Mouse (Mus musculus): ENCODE results near the gene Prdm16. TPM values are rescaled to one million over a fixed set of nuclear protein-coding genes. Genes with fewer than 3 reads are reported as not detected.

The Prdm16 gene
- polyA plus RNA-seq, 1 experiment from 2014 or later, result 22.1 TPM

DNA sequence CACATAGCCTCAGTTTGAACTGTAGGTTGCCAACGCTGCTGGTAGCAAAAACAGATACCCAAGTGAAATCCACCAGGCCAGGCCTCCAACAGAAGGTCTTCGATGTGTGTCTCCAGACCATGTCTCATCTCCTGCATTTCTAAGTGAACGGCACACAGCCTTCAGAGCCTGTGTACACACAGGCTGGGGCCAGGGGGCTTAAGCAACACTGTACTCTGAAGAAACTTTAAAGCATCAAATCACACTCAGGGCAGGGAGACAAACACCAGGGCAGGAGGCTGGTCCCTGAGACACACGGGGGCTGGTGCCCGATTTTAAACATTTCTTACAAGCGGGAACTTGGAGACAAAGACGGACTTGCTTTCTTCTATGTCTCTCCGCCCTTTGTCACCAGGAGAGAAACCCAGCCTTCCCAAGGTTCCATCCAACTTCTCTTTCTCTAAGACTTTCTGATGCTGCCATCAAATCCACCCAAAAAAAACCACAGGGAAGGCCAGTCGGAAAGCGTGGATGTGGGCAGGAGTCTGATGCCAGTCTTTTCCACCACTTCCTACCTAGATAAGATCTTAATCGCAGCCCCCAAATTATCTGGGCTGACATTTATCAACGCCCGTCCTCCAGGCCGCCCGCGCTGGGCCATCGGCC lies 42.4 kb downstream of the Prdm16 start:
- WGBS, result 42% methylated on average over 17 of the region's 17 CpGs
- H3K27ac ChIP-seq, result no peak overlapping the region

DNA sequence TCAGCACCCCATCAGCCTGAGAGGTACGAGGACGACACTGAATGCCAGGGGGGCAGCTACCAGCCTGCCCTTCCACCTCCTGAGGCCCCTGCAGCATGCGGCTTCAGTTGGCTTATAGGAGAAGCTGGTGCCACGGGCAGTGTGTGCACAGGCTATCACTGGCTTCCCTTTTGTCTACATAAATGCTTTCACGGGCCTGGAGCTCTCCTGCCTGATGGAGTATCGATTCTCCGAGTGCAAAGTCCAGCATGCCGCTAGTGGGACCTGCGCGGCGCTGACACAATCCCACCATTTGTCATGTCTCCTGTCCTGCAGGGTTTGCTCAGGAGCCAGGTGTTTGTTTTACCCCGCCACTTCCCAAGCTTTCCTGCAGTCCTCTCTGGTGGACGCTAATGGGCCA lies 44.1 kb downstream of the Prdm16 start:
- Histone ChIP-seq H3K27me3 (peaks cover 70% of the 10 kb centered on the region), H3K4me1 (peaks cover 16% of the 10 kb centered on the region), H3K9me3 (replicated peaks) (no peaks in the 10 kb centered on the region), H3K4me2 (no peak overlapping the region), H3K36me3 (no peaks in the 10 kb centered on the region), H3K9ac (no peak overlapping the region), H3K4me3 (replicated peaks) (no peak overlapping the region), H3K27ac (no peak overlapping the region)
- ATAC-seq (replicated peaks; ENCODE audit: low FRiP score), result no peak
- WGBS, result 58% methylated on average over 13 of the region's 13 CpGs

More for the DNA sequence above, 42.4 kb downstream of the Prdm16 start:
- Histone ChIP-seq H3K4me1 (peaks cover 31% of the 10 kb centered on the region), H3K4me3 (replicated peaks) (no peak overlapping the region), H3K4me2 (peak overlapping the region; percentile 9; the same call in 1 of the 2 replicates), H3K27me3 (peaks cover 85% of the 10 kb centered on the region), H3K9me3 (replicated peaks) (no peaks in the 10 kb centered on the region), H3K9ac (no peak overlapping the region), H3K36me3 (no peaks in the 10 kb centered on the region)
- ATAC-seq (replicated peaks; ENCODE audit: low FRiP score), result no peak

GRCm38 (mm10) chr4:154590910-154591309 lies 45.8 kb downstream of the Prdm16 start:
- Histone ChIP-seq H3K4me3 (replicated peaks) (no peak overlapping the region), H3K9ac (no peak overlapping the region), H3K4me2 (no peak overlapping the region), H3K4me1 (peaks cover 32% of the 10 kb centered on the region), H3K9me3 (replicated peaks) (no peaks in the 10 kb centered on the region), H3K27ac (no peak overlapping the region), H3K27me3 (peaks cover 59% of the 10 kb centered on the region), H3K36me3 (no peaks in the 10 kb centered on the region)
- no peak for ATAC-seq (replicated peaks; ENCODE audit: low FRiP score)
- WGBS, result 82% methylated on average over 11 of the region's 11 CpGs

DNA sequence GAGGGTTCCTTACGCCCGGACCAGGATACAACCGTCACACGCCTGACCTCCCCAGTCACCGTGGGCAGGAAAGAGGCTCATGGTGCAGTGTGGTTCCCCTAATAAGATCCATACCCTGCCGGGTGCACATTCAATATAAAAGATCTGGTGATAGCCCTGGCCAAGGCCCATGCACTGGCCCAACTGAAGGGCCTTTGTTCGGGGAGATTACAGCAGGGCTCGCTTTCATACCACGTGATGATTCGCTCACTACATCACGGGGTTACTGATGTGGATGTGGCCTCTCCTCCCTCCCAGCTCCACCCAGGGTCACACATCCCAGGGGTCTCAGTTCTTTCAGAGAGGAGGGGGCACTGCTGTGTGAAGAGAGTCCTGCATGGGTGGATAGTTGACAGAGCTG lies 50.3 kb downstream of the Prdm16 start:
- Histone ChIP-seq H3K4me3 (replicated peaks) (no peak overlapping the region), H3K9me3 (replicated peaks) (no peaks in the 10 kb centered on the region), H3K9ac (no peak overlapping the region), H3K27me3 (peaks cover 33% of the 10 kb centered on the region; the same call in 1 of the 2 replicates), H3K36me3 (no peaks in the 10 kb centered on the region), H3K4me1 (peaks cover 44% of the 10 kb centered on the region), H3K4me2 (no peak overlapping the region), H3K27ac (peak overlapping the region; percentile 14; the same call in 1 of the 2 replicates)
- WGBS, result 78% methylated on average over 11 of the region's 11 CpGs
- ATAC-seq (replicated peaks; ENCODE audit: low FRiP score), result 0 out of 2 replicates have a peak, but pooled peaks have one; percentile 20

GRCm38 (mm10) chr4:154585779-154586178 lies 50.9 kb downstream of the Prdm16 start:
- Histone ChIP-seq H3K27ac (no peak overlapping the region), H3K36me3 (no peaks in the 10 kb centered on the region), H3K4me1 (peaks cover 49% of the 10 kb centered on the region), H3K9me3 (replicated peaks) (no peaks in the 10 kb centered on the region), H3K4me3 (replicated peaks) (no peak overlapping the region), H3K9ac (no peak overlapping the region), H3K27me3 (peaks cover 33% of the 10 kb centered on the region; the same call in 1 of the 2 replicates), H3K4me2 (no peak overlapping the region)
- WGBS, result 81% methylated on average over 14 of the region's 14 CpGs
- no peak for ATAC-seq (replicated peaks; ENCODE audit: low FRiP score)

DNA sequence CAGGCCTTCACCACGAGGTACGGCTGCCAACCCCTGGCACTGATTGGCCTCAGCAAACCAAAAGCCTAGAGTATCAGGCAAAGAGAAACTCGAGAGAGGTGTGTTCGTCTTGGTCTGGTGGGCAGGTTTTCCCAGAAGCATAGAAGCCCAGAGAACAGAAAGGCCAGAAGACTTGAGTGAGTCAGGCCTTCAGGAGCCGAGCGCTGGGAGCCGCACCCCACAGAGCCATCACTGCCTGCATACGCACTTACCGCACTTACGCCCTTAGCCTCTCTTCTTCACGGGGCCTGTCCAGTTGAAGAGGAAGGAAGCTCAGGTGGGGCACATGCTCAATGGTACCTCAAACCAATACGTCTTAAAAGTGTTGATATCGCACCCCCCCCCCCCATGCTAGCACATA lies 53.0 kb downstream of the Prdm16 start:
- Histone ChIP-seq H3K9me3 (replicated peaks) (no peaks in the 10 kb centered on the region), H3K4me2 (no peak overlapping the region), H3K4me1 (peaks cover 49% of the 10 kb centered on the region), H3K4me3 (replicated peaks) (no peak overlapping the region), H3K27ac (no peak overlapping the region), H3K9ac (no peak overlapping the region), H3K36me3 (no peaks in the 10 kb centered on the region), H3K27me3 (peaks cover 28% of the 10 kb centered on the region; the same call in 1 of the 2 replicates)
- 84% methylated on average over 13 of the region's 13 CpGs for WGBS
- no peak for ATAC-seq (replicated peaks; ENCODE audit: low FRiP score)

GRCm38 (mm10) chr4:154582607-154583236 lies 54.0 kb downstream of the Prdm16 start:
- Histone ChIP-seq H3K9me3 (replicated peaks) (no peaks in the 10 kb centered on the region), H3K27ac (no peak overlapping the region), H3K9ac (no peak overlapping the region), H3K4me1 (peaks cover 51% of the 10 kb centered on the region), H3K4me3 (replicated peaks) (no peak overlapping the region), H3K27me3 (peaks cover 34% of the 10 kb centered on the region), H3K36me3 (no peaks in the 10 kb centered on the region), H3K4me2 (no peak overlapping the region)
- 74% methylated on average over 21 of the region's 21 CpGs for WGBS
- no peak for ATAC-seq (replicated peaks; ENCODE audit: low FRiP score)

GRCm38 (mm10) chr4:154581261-154581886 lies 55.3 kb downstream of the Prdm16 start:
- H3K9me3 ChIP-seq (replicated peaks), result no peaks in the 10 kb centered on the region
- no peaks in the 10 kb centered on the region for H3K36me3 ChIP-seq
- H3K4me2 ChIP-seq, result no peak overlapping the region
- no peak overlapping the region for H3K9ac ChIP-seq
- no peak for ATAC-seq (replicated peaks; ENCODE audit: low FRiP score)
- H3K27ac ChIP-seq, result no peak overlapping the region
- 50% methylated on average over 16 of the region's 16 CpGs for WGBS
- H3K27me3 ChIP-seq, result peaks cover 42% of the 10 kb centered on the region
- peaks cover 39% of the 10 kb centered on the region for H3K4me1 ChIP-seq
- no peak overlapping the region for H3K4me3 ChIP-seq (replicated peaks)

DNA sequence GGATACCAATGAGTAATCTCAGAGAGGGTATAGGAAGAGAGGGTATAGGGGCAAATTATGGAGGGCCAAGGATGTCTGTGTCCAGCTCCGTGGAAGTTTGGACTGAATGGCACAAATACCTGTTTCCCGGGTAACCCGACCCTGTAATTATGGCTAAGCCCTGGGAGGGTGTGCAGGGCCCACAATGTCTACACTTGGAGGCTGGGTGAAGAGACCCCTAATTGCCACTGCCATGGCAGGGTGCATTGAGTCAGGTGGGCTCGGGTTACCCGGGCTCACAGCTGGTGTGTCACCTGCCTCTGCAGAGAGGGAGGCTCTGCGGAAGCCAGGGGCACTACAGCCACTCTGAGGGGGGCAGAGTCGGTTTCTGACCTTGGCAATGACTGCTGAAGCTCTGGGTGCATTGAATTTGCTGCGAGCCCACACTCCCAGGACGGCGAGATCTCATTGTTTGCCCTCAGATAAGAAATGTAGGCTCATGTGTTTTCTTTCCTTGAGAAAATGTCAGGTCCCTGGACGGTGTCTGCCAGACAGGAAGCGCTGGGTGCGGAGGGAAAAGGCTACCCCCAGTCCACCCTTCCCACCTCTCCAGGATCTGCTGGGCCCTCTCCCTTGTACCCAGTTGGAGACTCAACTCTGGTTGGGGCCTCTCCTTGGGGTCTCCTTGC lies 62.3 kb downstream of the Prdm16 start:
- no peaks in the 10 kb centered on the region for H3K36me3 ChIP-seq
- H3K27me3 ChIP-seq, result peaks cover 81% of the 10 kb centered on the region
- H3K9me3 ChIP-seq (replicated peaks), result no peaks in the 10 kb centered on the region
- no peak overlapping the region for H3K27ac ChIP-seq
- ATAC-seq (replicated peaks; ENCODE audit: low FRiP score), result no peak
- no peak overlapping the region for H3K4me3 ChIP-seq (replicated peaks)
- H3K4me1 ChIP-seq, result peaks cover 36% of the 10 kb centered on the region
- no peak overlapping the region for H3K9ac ChIP-seq
- 57% methylated on average over 13 of the region's 13 CpGs for WGBS
- no peak overlapping the region for H3K4me2 ChIP-seq

DNA sequence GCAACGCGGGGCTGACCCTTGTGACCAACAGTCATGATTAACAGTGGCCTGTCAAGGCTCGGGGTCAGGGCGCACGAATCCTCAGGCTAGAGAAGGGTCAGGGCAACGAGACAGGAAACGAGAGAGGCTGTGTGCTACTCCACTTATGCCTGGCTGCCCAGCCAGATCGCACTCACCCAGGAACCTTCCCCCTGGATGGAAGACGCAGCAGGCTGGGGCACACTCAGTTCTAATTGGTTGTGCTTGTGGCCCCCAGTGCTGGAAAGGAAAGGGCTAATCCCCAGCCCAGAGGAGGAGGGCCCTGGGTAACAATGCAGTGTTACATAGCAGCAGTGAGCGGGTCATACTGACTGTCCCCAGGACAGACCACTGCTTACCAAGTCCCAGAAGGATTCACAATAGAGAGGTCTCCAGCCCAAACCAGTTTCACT lies 66.2 kb downstream of the Prdm16 start:
- Histone ChIP-seq H3K27ac (no peak overlapping the region), H3K4me1 (peaks cover 51% of the 10 kb centered on the region), H3K9me3 (replicated peaks) (no peaks in the 10 kb centered on the region), H3K4me2 (0 out of 2 replicates have a peak overlapping the region, but pooled peaks have one; percentile 5), H3K4me3 (replicated peaks) (no peak overlapping the region), H3K27me3 (peaks cover 94% of the 10 kb centered on the region), H3K9ac (no peak overlapping the region), H3K36me3 (no peaks in the 10 kb centered on the region)
- no peak for ATAC-seq (replicated peaks; ENCODE audit: low FRiP score)
- WGBS, result 8% methylated on average over 10 of the region's 10 CpGs

DNA sequence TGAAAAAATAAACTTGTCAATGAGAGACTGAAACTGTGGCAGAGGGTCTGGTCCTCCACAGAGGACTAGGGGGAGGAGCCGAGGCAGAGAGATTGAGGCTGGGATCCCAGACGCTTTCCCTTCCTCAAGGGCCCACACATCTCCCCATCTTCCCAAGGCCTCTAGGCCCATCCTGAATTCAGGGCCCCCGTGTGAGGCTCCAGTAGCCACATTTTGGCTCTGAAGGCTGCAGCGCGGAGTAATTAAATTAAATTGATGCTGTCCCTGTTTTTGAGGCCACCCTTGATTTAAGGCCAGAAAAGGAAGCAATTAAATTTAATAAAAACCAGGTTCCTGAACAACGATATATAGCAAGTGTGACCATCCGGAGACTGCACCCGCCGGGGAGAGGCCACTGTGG lies 66.8 kb downstream of the Prdm16 start:
- no peak overlapping the region for H3K4me3 ChIP-seq (replicated peaks)
- H3K4me1 ChIP-seq, result peaks cover 50% of the 10 kb centered on the region
- H3K36me3 ChIP-seq, result no peaks in the 10 kb centered on the region
- no peak overlapping the region for H3K27ac ChIP-seq
- no peak for ATAC-seq (replicated peaks; ENCODE audit: low FRiP score)
- no peaks in the 10 kb centered on the region for H3K9me3 ChIP-seq (replicated peaks)
- no peak overlapping the region for H3K9ac ChIP-seq
- peaks cover 95% of the 10 kb centered on the region for H3K27me3 ChIP-seq
- 36% methylated on average over 9 of the region's 9 CpGs for WGBS
- no peak overlapping the region for H3K4me2 ChIP-seq

DNA sequence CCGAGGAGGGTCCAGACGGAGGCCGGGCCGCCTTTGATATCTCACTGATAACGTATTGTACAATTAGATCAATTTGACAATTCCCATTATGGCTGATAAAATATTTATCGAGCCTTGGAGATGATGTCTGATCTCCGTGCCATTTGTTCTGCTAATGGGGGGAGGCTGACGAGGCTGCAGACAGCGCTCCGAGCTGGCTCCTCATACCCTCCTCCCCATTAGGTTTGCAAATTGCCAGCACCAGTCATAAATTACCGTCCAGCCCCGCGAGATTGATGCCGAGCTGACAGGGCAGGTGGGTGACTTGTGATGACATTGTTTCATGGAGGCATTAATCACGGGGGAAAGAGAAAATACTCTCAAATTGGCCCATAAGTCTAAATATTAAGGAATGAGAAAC lies 67.9 kb downstream of the Prdm16 start:
- no peak overlapping the region for H3K9ac ChIP-seq
- H3K4me2 ChIP-seq, result no peak overlapping the region
- ATAC-seq (replicated peaks; ENCODE audit: low FRiP score), result no peak
- peaks cover 96% of the 10 kb centered on the region for H3K27me3 ChIP-seq
- WGBS, result 27% methylated on average over 15 of the region's 15 CpGs
- peaks cover 46% of the 10 kb centered on the region for H3K4me1 ChIP-seq
- H3K36me3 ChIP-seq, result no peaks in the 10 kb centered on the region
- no peak overlapping the region for H3K27ac ChIP-seq
- no peaks in the 10 kb centered on the region for H3K9me3 ChIP-seq (replicated peaks)
- H3K4me3 ChIP-seq (replicated peaks), result no peak overlapping the region

Measured in kidney, embryonic 15.5 days (tissue).